Mouse (Mus musculus): ENCODE measurements around the gene Pold1. TPM values are rescaled to one million over a fixed set of nuclear protein-coding genes. Genes with fewer than 3 reads are reported as not detected.

The Pold1 gene
- polyA plus RNA-seq, 1 experiment: 81.9 TPM

GRCm38 (mm10) chr7:44576333-44576844 lies 27.7 kb upstream of the Pold1 start:
- Histone ChIP-seq H3K4me1 (ENCODE audit: control insufficient read depth, insufficient read depth, low read length) (peaks cover 1% of the 10 kb centered on the region), H3K4me3 (ENCODE audit: low read depth, low read length) (no peak overlapping the region)

GRCm38 (mm10) chr7:44572956-44573484 lies 24.4 kb upstream of the Pold1 start:
- H3K4me1 ChIP-seq (ENCODE audit: control insufficient read depth, insufficient read depth, low read length): peaks cover 1% of the 10 kb centered on the region
- H3K4me3 ChIP-seq (ENCODE audit: low read depth, low read length): no peak overlapping the region
- no peaks in the 10 kb centered on the region for H3K27me3 ChIP-seq (ENCODE audit: control insufficient read depth, insufficient read depth, low read length, poor library complexity, severe bottlenecking)
- H3K9ac ChIP-seq (ENCODE audit: low read depth, poor library complexity, severe bottlenecking): no peak overlapping the region
- TF ChIP-seq EP300 (IDR thresholded peaks at IDR 0.05; ENCODE audit: insufficient read depth, low read depth, low read length) (no peak), POLR2A (IDR thresholded peaks at IDR 0.05; ENCODE audit: insufficient read depth, low read length) (no peak), CTCF (IDR thresholded peaks at IDR 0.05; ENCODE audit: low read depth, low read length) (no peak)
- no peaks in the 10 kb centered on the region for H3K36me3 ChIP-seq (ENCODE audit: control insufficient read depth, insufficient read depth, low read length, poor library complexity, severe bottlenecking)
- no peak overlapping the region for H3K27ac ChIP-seq (ENCODE audit: insufficient read depth, low read length)
- no peaks in the 10 kb centered on the region for H3K9me3 ChIP-seq (replicated peaks; ENCODE audit: control insufficient read depth, insufficient read depth, low read length, poor library complexity, severe bottlenecking)

More at GRCm38 (mm10) chr7:44576333-44576844, 27.7 kb upstream of the Pold1 start:
- no peaks in the 10 kb centered on the region for H3K27me3 ChIP-seq (ENCODE audit: control insufficient read depth, insufficient read depth, low read length, poor library complexity, severe bottlenecking)
- no peak for TF ChIP-seq EP300 (IDR thresholded peaks at IDR 0.05; ENCODE audit: insufficient read depth, low read depth, low read length)
- no peak for TF ChIP-seq CTCF (IDR thresholded peaks at IDR 0.05; ENCODE audit: low read depth, low read length)
- no peak for TF ChIP-seq POLR2A (IDR thresholded peaks at IDR 0.05; ENCODE audit: insufficient read depth, low read length)
- H3K9me3 ChIP-seq (replicated peaks; ENCODE audit: control insufficient read depth, insufficient read depth, low read length, poor library complexity, severe bottlenecking): no peaks in the 10 kb centered on the region
- no peak overlapping the region for H3K9ac ChIP-seq (ENCODE audit: low read depth, poor library complexity, severe bottlenecking)
- H3K36me3 ChIP-seq (ENCODE audit: control insufficient read depth, insufficient read depth, low read length, poor library complexity, severe bottlenecking): no peaks in the 10 kb centered on the region
- H3K27ac ChIP-seq (ENCODE audit: insufficient read depth, low read length): no peak overlapping the region

- no peaks in the 10 kb centered on the region for H3K27me3 ChIP-seq (ENCODE audit: control insufficient read depth, insufficient read depth, low read length, poor library complexity, severe bottlenecking)
- no peak within 1 kb of the TSS for H3K9ac ChIP-seq (ENCODE audit: low read depth, poor library complexity, severe bottlenecking)
- no peaks in the 10 kb centered on the region for H3K9me3 ChIP-seq (replicated peaks; ENCODE audit: control insufficient read depth, insufficient read depth, low read length, poor library complexity, severe bottlenecking)
- no peaks in the 10 kb centered on the region for H3K36me3 ChIP-seq (ENCODE audit: control insufficient read depth, insufficient read depth, low read length, poor library complexity, severe bottlenecking)
- no peak within 1 kb of the TSS for H3K27ac ChIP-seq (ENCODE audit: insufficient read depth, low read length)
- H3K4me3 ChIP-seq (ENCODE audit: low read depth, low read length): no peak within 1 kb of the TSS
- TF ChIP-seq CTCF (IDR thresholded peaks at IDR 0.05; ENCODE audit: low read depth, low read length): no peak
- TF ChIP-seq EP300 (IDR thresholded peaks at IDR 0.05; ENCODE audit: insufficient read depth, low read depth, low read length): no peak
- TF ChIP-seq POLR2A (IDR thresholded peaks at IDR 0.05; ENCODE audit: insufficient read depth, low read length): no peak
- peaks cover 1% of the 10 kb centered on the region for H3K4me1 ChIP-seq (ENCODE audit: control insufficient read depth, insufficient read depth, low read length)
These were observed 23.6 kb upstream of the Pold1 start, which contains the start of gene Napsa for GRCm38 (mm10) chr7:44572213-44572701. TSS of gene Napsa (plus strand) at chr7:44572380.

- TF ChIP-seq POLR2A (IDR thresholded peaks at IDR 0.05; ENCODE audit: insufficient read depth, low read length) (no peak), CTCF (IDR thresholded peaks at IDR 0.05; ENCODE audit: low read depth, low read length) (no peak), EP300 (IDR thresholded peaks at IDR 0.05; ENCODE audit: insufficient read depth, low read depth, low read length) (no peak)
- no peaks in the 10 kb centered on the region for H3K27me3 ChIP-seq (ENCODE audit: control insufficient read depth, insufficient read depth, low read length, poor library complexity, severe bottlenecking)
- no peaks in the 10 kb centered on the region for H3K9me3 ChIP-seq (replicated peaks; ENCODE audit: control insufficient read depth, insufficient read depth, low read length, poor library complexity, severe bottlenecking)
- no peak overlapping the region for H3K27ac ChIP-seq (ENCODE audit: insufficient read depth, low read length)
- no peak overlapping the region for H3K9ac ChIP-seq (ENCODE audit: low read depth, poor library complexity, severe bottlenecking)
- no peaks in the 10 kb centered on the region for H3K36me3 ChIP-seq (ENCODE audit: control insufficient read depth, insufficient read depth, low read length, poor library complexity, severe bottlenecking)
- peaks cover 1% of the 10 kb centered on the region for H3K4me1 ChIP-seq (ENCODE audit: control insufficient read depth, insufficient read depth, low read length)
- no peak overlapping the region for H3K4me3 ChIP-seq (ENCODE audit: low read depth, low read length)
These were observed 23.2 kb upstream of the Pold1 start for GRCm38 (mm10) chr7:44571811-44572210.

- Histone ChIP-seq H3K9me3 (replicated peaks; ENCODE audit: control insufficient read depth, insufficient read depth, low read length, poor library complexity, severe bottlenecking) (no peaks in the 10 kb centered on the region), H3K27me3 (ENCODE audit: control insufficient read depth, insufficient read depth, low read length, poor library complexity, severe bottlenecking) (no peaks in the 10 kb centered on the region), H3K9ac (ENCODE audit: low read depth, poor library complexity, severe bottlenecking) (no peak overlapping the region), H3K36me3 (ENCODE audit: control insufficient read depth, insufficient read depth, low read length, poor library complexity, severe bottlenecking) (no peaks in the 10 kb centered on the region), H3K4me1 (ENCODE audit: control insufficient read depth, insufficient read depth, low read length) (peaks cover 1% of the 10 kb centered on the region), H3K27ac (ENCODE audit: insufficient read depth, low read length) (no peak overlapping the region), H3K4me3 (ENCODE audit: low read depth, low read length) (no peak overlapping the region)
- TF ChIP-seq EP300 (IDR thresholded peaks at IDR 0.05; ENCODE audit: insufficient read depth, low read depth, low read length) (no peak), POLR2A (IDR thresholded peaks at IDR 0.05; ENCODE audit: insufficient read depth, low read length) (no peak), CTCF (IDR thresholded peaks at IDR 0.05; ENCODE audit: low read depth, low read length) (no peak)
These were observed 22.3 kb upstream of the Pold1 start for GRCm38 (mm10) chr7:44570989-44571388.

- H3K4me1 ChIP-seq (ENCODE audit: control insufficient read depth, insufficient read depth, low read length): peaks cover 1% of the 10 kb centered on the region
- TF ChIP-seq CTCF (IDR thresholded peaks at IDR 0.05; ENCODE audit: low read depth, low read length): no peak
- no peaks in the 10 kb centered on the region for H3K27me3 ChIP-seq (ENCODE audit: control insufficient read depth, insufficient read depth, low read length, poor library complexity, severe bottlenecking)
- no peak overlapping the region for H3K27ac ChIP-seq (ENCODE audit: insufficient read depth, low read length)
- no peaks in the 10 kb centered on the region for H3K9me3 ChIP-seq (replicated peaks; ENCODE audit: control insufficient read depth, insufficient read depth, low read length, poor library complexity, severe bottlenecking)
- H3K36me3 ChIP-seq (ENCODE audit: control insufficient read depth, insufficient read depth, low read length, poor library complexity, severe bottlenecking): no peaks in the 10 kb centered on the region
- H3K4me3 ChIP-seq (ENCODE audit: low read depth, low read length): no peak overlapping the region
- H3K9ac ChIP-seq (ENCODE audit: low read depth, poor library complexity, severe bottlenecking): no peak overlapping the region
These were observed 20.2 kb upstream of the Pold1 start for GRCm38 (mm10) chr7:44568803-44569202.

Measured in ES-Bruce4 (cell line).